Mouse (Mus musculus) heart, embryonic 13.5 days (tissue): ENCODE results near the gene Hs3st1. TPM values are rescaled to one million over a fixed set of nuclear protein-coding genes. Genes with fewer than 3 reads are reported as not detected.

Source experiments
- ATAC-seq: fragments of 200-750 bp; cut with Nextera tagmentation; 2 replicates; pipeline ENCODE4 v1.8.0; 2017; ENCODE audit warnings: moderate TSS enrichment; ENCODE audit not compliant: insufficient number of reproducible peaks, low FRiP score, low TSS enrichment; ENCODE audit errors: extremely low read depth
- H3K27ac ChIP-seq: fragments of 300-500 bp; sonication (generic); replicated peaks from 2 replicates; pipeline ENCODE4 v1.5.1; 2015; ENCODE audit warnings: moderate library complexity, mild to moderate bottlenecking, inconsistent platforms
- H3K27me3 ChIP-seq: fragments of 300-500 bp; sonication (generic); replicated peaks from 2 replicates; pipeline ENCODE4 v1.6.1; 2015; ENCODE audit warnings: mild to moderate bottlenecking, inconsistent platforms
- H3K36me3 ChIP-seq: fragments of 300-500 bp; sonication (generic); 2 replicates; pipeline ENCODE4 v1.6.1; 2015; ENCODE audit warnings: mild to moderate bottlenecking, inconsistent platforms
- H3K4me1 ChIP-seq: fragments of 300-500 bp; sonication (generic); 2 replicates; pipeline ENCODE4 v1.6.1; 2015; ENCODE audit warnings: inconsistent platforms
- H3K4me2 ChIP-seq: fragments of 300-500 bp; sonication (generic); 2 replicates; pipeline ENCODE4 v1.6.1; 2015; ENCODE audit warnings: inconsistent platforms, mild to moderate bottlenecking, moderate library complexity
- H3K4me3 ChIP-seq: fragments of 300-500 bp; sonication (generic); 2 replicates; pipeline ENCODE4 v1.5.1; 2015; ENCODE audit warnings: moderate library complexity, mild to moderate bottlenecking, inconsistent platforms
- H3K9ac ChIP-seq: fragments of 300-500 bp; sonication (generic); 2 replicates; pipeline ENCODE4 v1.6.1; 2015; ENCODE audit warnings: inconsistent platforms, mild to moderate bottlenecking, moderate library complexity
- H3K9me3 ChIP-seq: fragments of 300-500 bp; sonication (generic); 2 replicates; pipeline ENCODE4 v1.6.1; 2016; ENCODE audit warnings: inconsistent platforms
- WGBS: fragments of 180-500 bp; shearing (Covaris S2); methylation state at CpG from one replicate; pipeline ENCODE4 v1.1.7; 2015; ENCODE audit warnings: mixed read lengths; 5-methylcytosine and 5-hydroxymethylcytosine counted together
- polyA plus RNA-seq: library from polyadenylated mRNA; unstranded; fragments of >200 nt; fragmentation: Nextera tagmentation; extraction: Ambion mirVana; gene quantifications from 2 replicates; pipeline ENCODE4 v1.2.1, GENCODE M21; 2015

The Hs3st1 gene
- polyA plus RNA-seq, 1 experiment from 2014 or later: 7.5 TPM

GRCm38 (mm10) chr5:39639438-39640177 is 115.7 kb downstream of the Hs3st1 start:
- Histone ChIP-seq H3K27me3 (peaks cover 34% of the 10 kb centered on the region), H3K9me3 (no peaks in the 10 kb centered on the region), H3K4me3 (no peak overlapping the region), H3K9ac (no peak overlapping the region), H3K36me3 (no peaks in the 10 kb centered on the region), H3K4me2 (no peak overlapping the region), H3K4me1 (peaks cover 31% of the 10 kb centered on the region), H3K27ac (no peak overlapping the region)
- WGBS: 40% methylated on average over 10 of the region's 10 CpGs
- no peak for ATAC-seq

GRCm38 (mm10) chr5:39638926-39639325 is 116.3 kb downstream of the Hs3st1 start:
- H3K27me3 ChIP-seq: peaks cover 30% of the 10 kb centered on the region
- H3K9ac ChIP-seq: no peak overlapping the region
- no peaks in the 10 kb centered on the region for H3K36me3 ChIP-seq
- H3K27ac ChIP-seq: no peak overlapping the region
- H3K4me2 ChIP-seq: no peak overlapping the region
- H3K9me3 ChIP-seq: no peaks in the 10 kb centered on the region
- no peak overlapping the region for H3K4me3 ChIP-seq
- WGBS: 53% methylated on average over 5 of the region's 5 CpGs
- no peak for ATAC-seq
- peaks cover 29% of the 10 kb centered on the region for H3K4me1 ChIP-seq

GRCm38 (mm10) chr5:39637874-39638273 is 117.4 kb downstream of the Hs3st1 start:
- peaks cover 19% of the 10 kb centered on the region for H3K4me1 ChIP-seq
- no peaks in the 10 kb centered on the region for H3K36me3 ChIP-seq
- no peak overlapping the region for H3K4me3 ChIP-seq
- 20% methylated on average over 6 of the region's 6 CpGs for WGBS
- no peaks in the 10 kb centered on the region for H3K9me3 ChIP-seq
- peaks cover 20% of the 10 kb centered on the region for H3K27me3 ChIP-seq
- H3K9ac ChIP-seq: no peak overlapping the region
- H3K4me2 ChIP-seq: no peak overlapping the region
- no peak overlapping the region for H3K27ac ChIP-seq
- ATAC-seq: no peak

GRCm38 (mm10) chr5:39636090-39636489 is 119.2 kb downstream of the Hs3st1 start:
- H3K9ac ChIP-seq: no peak overlapping the region
- H3K4me1 ChIP-seq: peaks cover 13% of the 10 kb centered on the region
- ATAC-seq: no peak
- no peak overlapping the region for H3K27ac ChIP-seq
- H3K4me2 ChIP-seq: no peak overlapping the region
- H3K4me3 ChIP-seq: no peak overlapping the region
- H3K9me3 ChIP-seq: no peaks in the 10 kb centered on the region
- H3K36me3 ChIP-seq: no peaks in the 10 kb centered on the region
- H3K27me3 ChIP-seq: peaks cover 4% of the 10 kb centered on the region; the same call in 1 of the 2 replicates
- WGBS: 72% methylated on average over 3 of the region's 3 CpGs

GRCm38 (mm10) chr5:39634300-39635047 is 120.8 kb downstream of the Hs3st1 start:
- H3K9ac ChIP-seq: no peak overlapping the region
- no peak for ATAC-seq
- 79% methylated on average over 8 of the region's 8 CpGs for WGBS
- H3K4me2 ChIP-seq: no peak overlapping the region
- peaks cover 4% of the 10 kb centered on the region; the same call in 1 of the 2 replicates for H3K27me3 ChIP-seq
- H3K9me3 ChIP-seq: no peaks in the 10 kb centered on the region
- no peaks in the 10 kb centered on the region for H3K36me3 ChIP-seq
- H3K4me1 ChIP-seq: peaks cover 13% of the 10 kb centered on the region
- H3K4me3 ChIP-seq: no peak overlapping the region
- no peak overlapping the region for H3K27ac ChIP-seq

- Histone ChIP-seq H3K4me2 (no peak overlapping the region), H3K9me3 (no peaks in the 10 kb centered on the region), H3K4me3 (no peak overlapping the region), H3K36me3 (no peaks in the 10 kb centered on the region), H3K27ac (no peak overlapping the region), H3K27me3 (no peaks in the 10 kb centered on the region), H3K9ac (no peak overlapping the region), H3K4me1 (peaks cover 13% of the 10 kb centered on the region)
- 29% methylated on average over 1 of the region's 1 CpGs for WGBS
- ATAC-seq: no peak
Measured at GRCm38 (mm10) chr5:39633206-39633605, 122.1 kb downstream of the Hs3st1 start.

GRCm38 (mm10) chr5:39630841-39631240 is 124.4 kb downstream of the Hs3st1 start:
- Histone ChIP-seq H3K36me3 (no peaks in the 10 kb centered on the region), H3K27me3 (no peaks in the 10 kb centered on the region), H3K9ac (no peak overlapping the region), H3K9me3 (no peaks in the 10 kb centered on the region), H3K4me1 (no peaks in the 10 kb centered on the region), H3K4me3 (no peak overlapping the region), H3K27ac (no peak overlapping the region), H3K4me2 (no peak overlapping the region)
- ATAC-seq: no peak
- whole genome bisulfite sequencing: 79% methylated on average over 5 of the region's 5 CpGs

GRCm38 (mm10) chr5:39625037-39625473 is 130.2 kb downstream of the Hs3st1 start:
- no peaks in the 10 kb centered on the region for H3K27me3 ChIP-seq
- 0 out of 2 replicates have a peak overlapping the region, but pooled peaks have one; percentile 1 for H3K9ac ChIP-seq
- peaks cover 25% of the 10 kb centered on the region for H3K4me1 ChIP-seq
- no peak overlapping the region for H3K27ac ChIP-seq
- H3K9me3 ChIP-seq: no peaks in the 10 kb centered on the region
- H3K36me3 ChIP-seq: no peaks in the 10 kb centered on the region
- H3K4me2 ChIP-seq: no peak overlapping the region
- WGBS: 67% methylated on average over 8 of the region's 8 CpGs
- no peak for ATAC-seq
- no peak overlapping the region for H3K4me3 ChIP-seq

- Histone ChIP-seq H3K9ac (no peak overlapping the region), H3K27ac (0 out of 2 replicates have a peak overlapping the region, but pooled peaks have one; percentile 8), H3K9me3 (no peaks in the 10 kb centered on the region), H3K27me3 (no peaks in the 10 kb centered on the region), H3K36me3 (no peaks in the 10 kb centered on the region), H3K4me2 (no peak overlapping the region), H3K4me3 (no peak overlapping the region), H3K4me1 (peaks cover 25% of the 10 kb centered on the region)
- WGBS: 44% methylated on average over 4 of the region's 4 CpGs
- no peak for ATAC-seq
Measured at GRCm38 (mm10) chr5:39624218-39624590, 131.1 kb downstream of the Hs3st1 start.

- ATAC-seq: no peak
- 72% methylated on average over 13 of the region's 13 CpGs for WGBS
- 0 out of 2 replicates have a peak overlapping the region, but pooled peaks have one; percentile 8 for H3K27ac ChIP-seq
Measured at GRCm38 (mm10) chr5:39623304-39624217, 131.7 kb downstream of the Hs3st1 start.

More at GRCm38 (mm10) chr5:39623304-39624217, 131.7 kb downstream of the Hs3st1 start:
- H3K4me2 ChIP-seq: no peak overlapping the region
- no peaks in the 10 kb centered on the region for H3K9me3 ChIP-seq
- no peak overlapping the region for H3K4me3 ChIP-seq
- peaks cover 25% of the 10 kb centered on the region for H3K4me1 ChIP-seq
- H3K9ac ChIP-seq: no peak overlapping the region
- H3K36me3 ChIP-seq: no peaks in the 10 kb centered on the region
- no peaks in the 10 kb centered on the region for H3K27me3 ChIP-seq
